Mouse (Mus musculus) embryonic fibroblast, embryonic 13.5 days (primary cell): ENCODE measurements around the gene Dda1.
A peak's percentile ranks its signal among the peaks of the same experiment; 100 is the strongest.

Source experiments
- CTCF ChIP-seq: IDR thresholded peaks from 2 replicates; pipeline ENCODE4 v1.5.1; 2011; ENCODE audit warnings: mild to moderate bottlenecking, control low read depth, low read length, moderate library complexity, borderline replicate concordance; ENCODE audit not compliant: insufficient read depth
- POLR2A ChIP-seq: IDR thresholded peaks from 2 replicates; pipeline ENCODE4 v1.6.1; 2011; ENCODE audit warnings: low read depth, mild to moderate bottlenecking, control low read depth, low read length, moderate library complexity

DNA sequence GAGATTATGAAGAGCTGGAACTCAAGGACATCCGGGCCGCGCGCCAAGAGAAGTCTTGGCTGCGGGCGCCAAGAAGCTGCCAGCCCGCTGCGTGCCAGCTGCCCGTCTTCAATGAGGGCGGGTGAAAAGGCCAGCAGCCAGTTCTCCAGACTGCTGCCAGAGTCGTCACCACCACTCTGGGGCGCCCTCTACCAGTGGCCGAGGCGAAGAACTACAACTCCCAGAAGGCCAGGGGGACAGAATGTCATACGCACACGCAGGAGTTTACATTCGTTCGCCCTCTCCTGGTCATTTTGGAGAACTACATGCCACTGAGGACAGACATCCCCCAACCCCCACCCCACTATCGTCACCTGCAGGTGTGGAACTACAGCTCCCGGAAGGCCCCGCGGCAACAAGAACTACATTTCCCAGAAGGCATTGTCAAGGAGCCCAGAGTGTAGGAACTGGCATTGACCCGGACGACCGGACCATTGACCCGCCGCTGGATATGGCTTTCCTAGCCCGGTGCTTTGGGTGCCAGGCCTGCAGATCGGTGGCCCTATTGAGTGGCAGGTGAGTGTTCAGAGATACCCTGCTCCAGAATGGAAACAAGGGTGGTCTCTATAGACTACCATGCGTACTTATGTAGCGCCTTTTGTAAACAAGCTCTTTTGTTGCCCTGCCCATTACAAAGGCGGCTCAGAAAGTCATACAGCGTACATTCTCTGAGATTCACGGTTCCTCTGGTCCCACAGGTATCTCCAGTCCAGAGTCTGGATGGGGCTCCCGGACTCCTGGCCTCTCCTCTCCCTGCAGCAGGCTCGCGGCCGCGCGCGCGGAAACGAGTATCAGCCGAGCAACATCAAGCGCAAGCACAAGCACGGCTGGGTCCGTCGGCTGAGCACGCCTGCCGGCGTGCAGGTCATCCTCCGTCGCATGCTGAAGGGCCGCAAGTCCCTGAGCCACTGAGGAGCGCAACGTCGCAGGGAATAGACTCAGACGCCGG lies 4.2 kb upstream of the Dda1 start, which contains the start of gene Mrpl34:
- TF ChIP-seq CTCF, result peak; percentile 68
- TF ChIP-seq POLR2A, result peak; percentile 80
